Mouse (Mus musculus): ENCODE measurements at regions not wholly inside any gene's neighbourhood (a gene's known extent, or its start where the extent isn't known, plus 50 kb on each side); places are given as distances from the start of the nearest gene placed in this dataset.
A peak's percentile ranks its signal among the peaks of the same experiment; 100 is the strongest.

DNA sequence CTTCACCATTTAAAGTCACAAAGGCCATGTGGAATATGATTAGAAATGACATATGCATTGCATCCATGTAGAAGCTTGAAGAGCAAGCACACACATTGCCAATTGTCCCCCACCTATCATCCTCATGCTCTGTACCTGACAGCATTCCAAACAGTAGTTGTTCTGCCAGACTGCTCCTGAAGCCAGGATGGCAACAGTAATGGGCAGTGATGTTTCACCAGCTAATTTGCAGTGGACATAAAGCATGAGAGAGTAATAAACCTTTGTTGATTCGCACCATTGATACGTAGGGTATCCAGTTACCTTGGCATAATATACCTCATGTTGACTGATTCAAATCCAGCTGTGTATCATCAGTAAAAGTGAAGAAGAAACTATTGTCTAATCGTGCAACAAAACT lies 606.5 kb upstream of the Celf2 start:
- no peak for DNase-seq

DNA sequence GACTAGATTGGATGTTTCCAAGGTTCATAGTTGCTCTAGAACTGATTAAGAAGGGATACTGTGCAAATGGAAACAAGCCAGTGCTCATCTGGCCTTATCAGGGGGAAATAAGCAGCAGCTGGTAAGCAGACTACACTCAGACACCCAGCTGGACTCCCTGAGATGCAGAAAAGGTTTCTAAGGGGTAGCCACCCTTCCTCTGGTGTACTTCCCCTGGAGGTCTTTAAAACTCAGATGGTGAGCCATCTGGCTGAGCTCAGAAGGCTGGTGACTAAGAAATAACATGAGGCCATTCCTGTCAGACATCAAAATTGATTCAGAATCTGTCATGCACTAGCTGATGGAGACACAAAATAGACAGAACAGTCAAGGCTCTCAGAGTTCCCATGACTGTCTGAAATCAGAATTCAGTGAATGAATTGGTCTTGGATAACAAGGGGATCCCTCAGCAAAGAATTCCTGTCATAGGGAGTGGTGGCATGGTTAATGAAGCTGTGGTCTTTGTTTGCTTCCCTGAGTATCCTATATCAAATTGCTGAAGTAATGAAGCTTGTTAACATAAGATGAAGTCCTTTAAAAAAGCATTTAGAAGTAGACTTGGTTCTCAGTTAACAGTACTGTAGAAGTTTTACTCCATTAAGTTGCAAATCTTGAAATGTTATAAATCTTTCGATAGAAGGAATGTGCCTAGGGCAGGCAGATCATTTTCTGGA lies 603.2 kb upstream of the Celf2 start:
- DNase-seq: peak; percentile 86

DNA sequence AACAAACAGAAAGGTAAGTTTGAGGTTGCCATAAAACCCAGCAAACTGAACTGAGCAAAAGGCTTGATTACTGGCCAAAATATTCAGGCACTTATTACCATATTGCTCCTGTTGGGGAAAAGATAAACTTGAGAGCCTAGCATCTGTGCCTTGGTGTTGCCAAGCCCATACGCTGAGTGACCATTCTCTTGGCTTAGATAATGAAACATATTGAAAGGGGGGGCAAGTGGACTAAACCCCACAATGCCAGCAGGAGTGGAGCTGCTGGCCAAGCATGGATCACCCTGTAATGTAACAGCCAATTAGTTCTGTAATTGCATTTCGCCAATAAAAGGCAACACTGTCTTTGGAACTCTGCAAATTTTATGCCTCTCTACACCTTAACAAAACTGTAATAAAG lies 584.8 kb upstream of the Celf2 start:
- no peak for DNase-seq

DNA sequence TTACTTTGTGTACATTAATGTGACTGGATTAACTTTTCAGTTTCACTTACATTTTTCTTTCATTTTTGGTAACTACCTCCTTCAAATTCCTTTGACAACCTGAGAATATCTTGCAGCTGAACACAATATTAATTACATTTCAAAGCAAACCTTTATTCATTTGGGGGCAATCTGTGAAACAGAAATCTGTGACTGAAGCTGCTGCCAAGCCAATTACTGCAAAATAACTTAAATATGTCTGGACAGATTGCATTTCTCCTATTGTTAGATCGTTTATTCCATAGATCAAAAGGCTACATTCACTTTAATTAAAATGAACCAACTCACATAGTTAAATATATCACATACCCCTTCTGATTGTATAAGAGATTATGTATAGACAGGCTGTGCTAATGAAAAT lies 558.5 kb upstream of the Celf2 start:
- DNase-seq: no peak

DNA sequence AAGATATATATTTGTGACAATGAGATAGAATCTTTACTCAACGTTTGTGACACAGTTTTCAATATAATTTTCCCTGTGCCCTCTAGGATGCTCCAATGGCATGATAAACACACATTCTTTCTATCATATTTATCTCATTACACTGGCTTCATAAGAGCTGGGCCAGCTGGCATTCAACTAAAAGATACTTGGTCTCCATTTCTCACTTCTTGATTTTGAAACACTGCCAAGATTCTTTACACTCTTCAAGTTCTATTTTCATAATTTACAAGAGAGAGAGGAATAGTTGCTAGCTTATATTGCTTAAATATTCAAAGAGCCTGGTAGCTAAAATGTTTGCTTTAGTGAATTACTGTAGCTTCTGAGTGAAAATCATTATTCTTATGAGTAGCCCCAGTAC lies 552.3 kb upstream of the Celf2 start:
- DNase-seq: peak; percentile 56

DNA sequence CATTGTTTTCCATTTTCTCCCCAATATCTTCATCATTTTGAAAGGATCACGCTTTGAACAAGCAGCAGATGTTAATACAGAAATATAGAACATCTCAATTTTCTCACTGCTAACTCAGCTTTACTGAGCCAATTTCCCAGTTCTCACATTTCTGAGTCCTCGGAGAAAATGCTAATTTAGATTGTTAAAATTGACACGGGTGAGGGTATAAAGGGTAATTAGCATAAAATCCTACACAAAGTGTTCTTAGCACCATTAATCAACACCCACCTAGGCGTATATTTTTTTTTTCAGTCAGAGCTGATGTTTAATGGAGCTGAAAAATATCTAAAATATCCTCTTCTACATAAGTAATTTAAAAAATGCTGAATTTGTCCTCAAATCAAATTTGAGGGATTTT lies 519.8 kb upstream of the Celf2 start:
- DNase-seq: no peak

DNA sequence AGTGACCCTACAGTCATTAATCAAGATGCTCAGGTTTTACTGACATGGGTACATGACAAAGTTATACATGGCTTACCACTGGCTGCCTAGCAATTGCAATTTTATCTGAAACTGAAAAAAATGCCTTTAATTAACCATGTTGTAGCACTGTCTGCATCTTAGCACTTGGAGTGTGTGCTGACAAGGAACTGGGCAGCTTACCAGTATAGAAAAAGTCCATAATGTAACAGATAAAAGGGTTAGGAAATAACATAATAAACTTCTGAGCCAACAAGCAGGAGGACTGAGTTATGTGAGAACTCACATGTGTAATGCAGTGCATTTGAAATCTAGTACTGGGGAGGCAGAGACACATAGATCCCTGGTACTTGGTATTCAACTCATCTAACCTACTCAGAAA lies 518.2 kb upstream of the Celf2 start:
- DNase-seq: no peak

DNA sequence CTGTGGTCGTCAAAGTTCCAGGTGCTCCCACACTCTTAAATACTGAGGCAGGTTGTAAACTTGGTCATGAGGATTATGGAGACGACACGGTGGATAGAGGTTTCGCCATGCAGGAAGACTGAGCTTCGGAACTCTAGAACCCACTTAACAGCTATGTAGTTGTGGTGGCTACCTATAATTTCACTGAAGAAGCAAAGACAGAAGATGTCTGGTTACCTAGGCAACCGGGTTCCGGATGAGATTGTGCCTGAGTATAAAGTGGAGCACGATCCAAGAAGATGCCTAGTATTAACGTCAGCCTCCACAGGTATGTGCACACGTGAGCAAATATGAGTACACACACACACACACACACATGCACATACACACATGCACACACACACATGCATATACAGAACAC lies 517.3 kb upstream of the Celf2 start:
- DNase-seq: no peak

DNA sequence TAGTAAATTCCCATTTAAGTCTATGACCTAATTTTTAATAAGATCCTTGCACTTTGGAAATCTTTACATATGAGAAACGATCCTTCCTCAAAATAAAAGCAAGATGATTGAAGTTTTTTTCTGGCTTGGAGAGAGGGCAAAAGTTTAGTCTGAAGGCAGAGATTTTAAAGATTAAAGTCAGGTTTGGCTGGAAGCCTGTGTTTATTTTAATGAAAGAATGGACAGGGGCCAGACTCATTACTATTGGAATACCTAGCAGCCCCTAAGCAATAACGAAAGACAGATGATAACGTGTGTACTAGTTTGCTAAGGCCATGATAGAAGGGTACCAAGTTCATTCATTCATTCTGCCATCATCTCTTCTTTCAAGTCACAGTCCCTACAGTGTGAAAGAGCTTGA lies 513.3 kb upstream of the Celf2 start:
- no peak for DNase-seq

DNA sequence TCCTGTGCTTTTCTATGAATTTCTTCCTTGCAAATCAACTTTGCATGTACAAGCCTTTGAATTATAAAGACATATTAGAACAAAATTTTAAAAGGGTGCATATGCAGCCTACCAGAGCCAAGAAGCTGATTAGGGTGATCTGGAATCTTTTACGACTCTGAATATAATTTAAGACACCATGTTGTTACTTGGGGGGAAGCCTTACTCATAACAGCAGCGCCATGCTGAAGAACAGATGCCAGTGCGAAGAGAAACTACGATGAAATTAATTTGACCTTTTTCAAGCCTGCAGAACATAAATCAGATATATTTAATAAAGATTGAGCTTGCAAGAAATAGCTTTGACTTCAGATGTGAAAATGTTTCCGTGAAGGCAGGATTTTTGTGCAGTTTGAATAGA lies 512.7 kb upstream of the Celf2 start:
- DNase-seq: no peak

DNA sequence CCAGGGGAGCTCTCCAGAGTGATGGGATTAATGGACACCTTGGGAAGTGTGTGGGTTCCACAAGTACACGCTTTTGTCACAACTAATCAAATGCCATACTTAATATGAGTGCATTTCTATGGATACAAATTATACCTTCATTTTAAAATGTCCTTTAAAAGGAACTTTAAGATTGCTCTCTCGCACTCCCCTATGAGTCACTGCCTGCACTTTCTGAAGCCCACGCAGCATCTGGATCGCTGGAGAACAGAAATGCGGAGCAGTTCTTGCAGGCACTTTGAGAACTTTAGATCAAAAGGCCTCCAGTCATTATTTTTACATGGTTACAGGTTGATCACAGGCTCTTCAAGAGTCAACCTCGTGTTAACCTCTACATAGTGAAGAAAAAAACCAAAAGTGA lies 503.5 kb upstream of the Celf2 start:
- no peak for DNase-seq

DNA sequence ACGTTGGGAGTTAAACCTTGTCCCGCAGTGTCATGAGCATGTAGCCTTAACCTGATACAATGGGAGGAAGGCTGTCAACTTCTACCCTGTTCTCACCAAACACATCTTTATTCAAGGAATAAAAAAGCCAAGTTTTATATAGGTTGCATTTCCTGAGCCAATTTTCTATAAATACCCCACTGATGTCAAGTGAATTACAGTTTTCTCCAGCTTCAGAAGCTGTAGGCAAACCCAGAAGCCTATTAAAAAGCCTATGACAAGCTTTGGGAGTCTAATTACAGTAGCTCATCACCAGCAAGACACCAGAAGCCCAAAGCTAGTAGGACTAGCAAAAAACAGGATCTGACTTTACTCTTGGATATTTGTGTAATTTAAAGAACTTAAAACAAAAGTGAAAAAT lies 490.1 kb upstream of the Celf2 start:
- DNase-seq: no peak

DNA sequence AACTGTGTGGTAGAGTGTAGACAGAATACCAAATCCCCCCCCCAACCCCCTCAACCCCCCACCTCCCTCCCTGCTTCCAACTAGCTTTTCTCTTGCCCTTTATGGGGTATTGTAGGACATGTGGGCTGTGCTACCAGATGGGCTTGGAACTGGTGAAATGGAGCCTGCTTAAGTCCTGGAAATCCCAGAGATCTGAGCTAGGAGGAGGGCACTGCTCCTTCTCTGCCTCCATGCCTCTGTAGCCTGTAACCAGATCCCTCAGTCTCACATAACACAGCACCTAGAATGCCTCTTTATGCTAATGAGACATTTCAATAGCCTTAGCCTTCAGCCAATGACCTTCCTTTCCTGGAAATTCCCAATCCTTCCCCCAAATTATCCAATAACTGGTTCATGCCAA lies 465.1 kb upstream of the Celf2 start:
- DNase-seq: no peak

DNA sequence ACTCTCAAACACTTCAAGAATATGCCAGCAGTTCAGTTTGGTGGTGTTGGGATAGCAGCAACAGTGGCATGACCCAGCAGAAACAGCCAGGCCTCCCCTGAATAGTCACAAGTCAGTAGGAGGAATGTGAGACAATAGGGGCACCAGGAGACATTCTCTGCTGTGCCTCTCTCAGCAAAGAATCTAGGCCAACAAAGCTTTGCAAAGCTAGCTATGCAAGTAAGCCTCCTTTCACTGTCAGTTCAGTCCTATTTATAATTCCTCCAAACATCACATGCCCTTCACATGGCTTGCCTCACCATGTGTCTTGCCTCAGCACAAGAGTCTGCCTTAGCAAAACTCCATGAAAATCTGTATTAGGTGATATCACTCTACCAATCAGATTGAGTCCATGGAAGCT lies 454.1 kb upstream of the Celf2 start:
- no peak for DNase-seq

DNA sequence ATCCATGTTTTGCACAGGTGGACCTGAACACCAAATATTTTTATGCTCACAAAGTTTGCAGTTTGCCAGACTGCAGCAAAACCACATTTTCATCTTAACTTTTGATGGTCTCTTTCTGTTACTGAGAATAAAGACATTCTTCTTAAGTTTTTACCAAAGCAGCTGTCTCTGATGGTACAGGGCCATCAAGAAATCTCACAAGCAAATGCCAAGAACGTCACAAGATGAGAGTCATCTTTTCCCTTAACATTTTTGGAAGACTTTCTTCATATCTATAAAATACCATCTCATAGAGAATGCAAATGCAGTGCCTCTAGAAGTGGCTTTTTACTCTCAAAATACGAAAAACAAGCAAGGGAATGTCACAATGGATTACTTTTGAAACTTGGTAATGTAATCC lies 444.8 kb upstream of the Celf2 start:
- no peak for DNase-seq

DNA sequence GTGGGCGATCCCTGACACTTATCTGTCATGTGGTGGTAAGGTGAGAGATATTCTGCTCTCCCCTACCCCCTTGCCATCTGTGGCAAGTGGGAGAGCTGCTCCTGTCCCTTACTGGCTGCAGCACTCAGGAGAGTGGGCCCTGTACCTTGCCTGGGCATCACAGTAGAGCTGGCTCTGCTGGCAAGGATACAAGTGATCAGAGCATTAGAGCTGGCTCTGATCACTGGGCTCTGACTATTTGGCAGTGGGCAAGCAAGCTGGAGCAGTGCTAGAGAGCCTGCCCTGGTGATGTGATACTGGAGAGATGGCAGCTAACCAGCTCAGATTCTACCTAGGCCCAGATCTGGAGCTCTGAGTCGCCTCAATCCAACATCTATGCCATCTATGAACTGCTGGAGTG lies 443.5 kb upstream of the Celf2 start:
- DNase-seq: peak; percentile 76

DNA sequence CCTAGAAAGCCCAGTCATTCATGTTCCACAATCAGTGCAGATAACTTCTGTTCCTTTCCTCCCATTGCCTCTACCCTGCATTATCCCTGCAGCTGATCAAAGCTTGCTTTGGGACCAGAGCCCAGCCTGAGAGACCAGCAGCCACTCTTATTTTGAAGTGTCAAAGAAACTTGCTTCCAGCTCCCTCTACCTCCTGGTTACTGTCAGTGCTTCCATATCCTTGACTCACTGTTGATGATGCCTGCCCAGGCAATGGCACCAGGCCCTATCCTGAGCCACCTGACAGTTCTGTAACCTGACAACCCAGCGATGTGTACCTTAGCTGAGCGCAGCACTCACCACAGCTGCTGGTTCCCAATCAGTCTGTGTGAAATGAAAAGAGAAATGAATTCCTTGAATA lies 435.6 kb upstream of the Celf2 start:
- DNase-seq: peak; percentile 87

DNA sequence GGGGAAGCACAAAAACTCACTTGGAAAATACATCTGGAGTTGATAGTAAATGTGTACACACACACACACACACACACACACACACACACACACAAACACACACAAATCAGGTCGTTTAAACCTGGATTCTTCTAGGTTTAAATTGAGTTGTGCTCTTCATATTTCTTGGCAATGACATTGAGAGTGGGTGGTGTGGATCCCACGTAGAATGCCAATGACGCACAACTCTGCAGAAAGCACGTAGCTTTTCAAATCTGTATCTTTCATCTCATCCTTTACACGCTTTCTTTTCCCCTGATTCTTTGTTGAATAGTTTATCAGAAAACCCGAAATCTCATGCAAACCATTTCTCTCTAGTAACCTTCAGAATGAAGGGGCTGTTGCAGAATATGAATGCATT lies 424.3 kb upstream of the Celf2 start:
- no peak for DNase-seq

DNA sequence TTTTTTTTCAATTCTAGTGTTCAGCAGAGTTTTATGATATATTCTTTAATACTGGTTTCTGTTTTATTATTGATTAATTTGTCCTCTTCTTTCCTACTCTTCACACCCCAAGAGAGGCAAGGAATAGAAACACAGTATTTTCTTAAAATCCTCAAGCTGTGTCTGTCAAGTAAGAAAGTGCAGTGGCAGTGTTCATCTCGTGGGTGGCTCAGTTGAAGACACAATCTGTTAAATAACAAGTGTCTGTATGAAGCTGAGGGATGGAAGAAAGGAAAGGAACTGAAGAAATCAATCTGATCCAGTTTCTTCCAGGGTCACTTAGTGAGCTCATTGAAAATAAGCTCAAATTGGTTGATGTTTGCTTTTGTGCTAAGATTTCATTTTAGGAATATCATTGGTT lies 396.9 kb upstream of the Celf2 start:
- no peak for DNase-seq

DNA sequence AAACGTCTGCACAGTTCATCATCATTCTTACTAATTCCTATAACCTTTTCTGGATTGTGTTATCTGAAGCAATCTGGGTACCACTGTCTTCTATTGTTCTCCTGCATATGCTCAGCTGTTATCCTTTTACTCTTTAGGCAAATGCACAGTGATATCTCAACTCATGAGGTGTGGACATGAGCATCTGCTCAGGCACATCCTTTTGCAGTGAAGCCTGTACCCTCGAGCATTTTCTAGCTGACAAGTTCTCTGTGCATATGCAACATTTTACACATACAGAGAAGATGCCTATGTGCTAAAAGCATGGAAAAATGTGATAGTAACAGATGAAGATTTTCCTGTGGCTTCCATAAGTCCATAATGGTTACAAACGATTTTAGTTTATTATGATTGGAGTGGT lies 384.4 kb upstream of the Celf2 start:
- DNase-seq: no peak

Measured in heart, adult 11 months (tissue).